Mouse (Mus musculus): ENCODE measurements at regions not wholly inside any gene's neighbourhood (a gene's known extent, or its start where the extent isn't known, plus 50 kb on each side); places are given as distances from the start of the nearest gene placed in this dataset.

DNA sequence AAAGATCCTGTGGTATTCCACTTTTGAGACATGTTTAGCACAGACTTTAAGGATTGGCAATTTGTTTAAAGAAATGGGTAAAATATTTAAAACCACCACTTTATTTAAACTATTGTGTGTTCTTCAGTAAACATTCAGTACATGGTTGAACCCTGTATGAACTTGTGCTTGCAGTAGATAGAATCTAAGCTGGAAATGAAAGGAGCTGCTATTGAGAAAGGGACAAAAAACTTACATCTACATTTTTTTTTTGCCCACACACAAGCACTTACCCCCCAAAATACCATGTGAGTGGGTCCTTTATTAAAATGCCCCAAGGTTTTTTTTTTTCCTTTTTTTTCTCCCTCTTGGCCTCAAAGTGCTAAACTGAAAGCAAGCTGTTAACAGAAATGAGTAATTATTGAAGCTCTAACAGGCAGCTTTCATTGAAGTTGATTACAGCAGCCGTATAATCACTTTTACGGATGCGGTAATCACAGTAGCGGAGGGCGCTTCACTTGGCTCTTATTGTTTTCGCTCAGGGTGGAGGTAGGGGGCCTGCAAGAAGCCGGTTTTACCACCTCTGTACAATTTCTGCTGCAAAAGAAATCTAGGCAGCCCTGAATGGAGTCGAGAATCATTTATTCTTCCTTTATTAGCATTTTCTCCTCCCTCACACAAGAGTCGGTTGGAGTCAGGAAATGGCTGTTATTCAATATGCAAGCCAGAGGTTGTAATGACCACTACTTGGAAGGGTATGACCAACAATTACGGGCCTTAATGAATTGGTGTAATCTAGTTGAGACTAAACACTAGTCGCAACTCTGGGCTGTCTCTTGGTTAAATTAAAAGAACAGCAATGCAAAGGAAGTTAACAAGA lies 257.7 kb downstream of the Lmo4 start:
- DNase-seq (ENCODE audit: low read depth, low spot score): no peak

DNA sequence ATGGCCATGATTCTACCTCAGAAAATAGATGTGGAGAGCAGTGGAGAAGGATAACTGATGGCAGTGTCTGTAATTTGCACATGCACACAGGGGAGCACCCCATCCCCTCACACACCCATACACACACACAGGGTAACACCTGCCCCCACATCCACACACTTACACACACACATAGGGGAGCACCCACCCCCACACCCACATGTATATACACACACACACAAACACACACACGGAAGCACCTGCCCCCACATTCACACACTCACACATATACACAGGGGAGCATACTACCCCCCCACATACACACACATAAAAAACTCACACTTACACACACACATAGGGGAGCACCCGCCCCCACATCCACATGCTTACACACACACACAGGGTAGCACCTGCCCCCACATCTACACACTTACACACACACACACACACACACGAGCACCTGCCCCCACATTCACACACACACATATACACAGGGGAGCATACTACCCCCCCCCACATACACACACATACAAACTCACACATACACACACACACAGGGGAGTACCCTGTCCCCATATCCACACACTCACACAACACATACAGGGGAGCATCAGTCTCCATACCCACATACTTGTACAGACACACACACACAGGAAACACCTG lies 265.8 kb downstream of the Lmo4 start:
- DNase-seq (ENCODE audit: low read depth, low spot score): no peak

- no peak for DNase-seq (ENCODE audit: low read depth, low spot score)
These were observed 279.7 kb downstream of the Lmo4 start for GRCm38 (mm10) chr3:143925322-143925721.

DNA sequence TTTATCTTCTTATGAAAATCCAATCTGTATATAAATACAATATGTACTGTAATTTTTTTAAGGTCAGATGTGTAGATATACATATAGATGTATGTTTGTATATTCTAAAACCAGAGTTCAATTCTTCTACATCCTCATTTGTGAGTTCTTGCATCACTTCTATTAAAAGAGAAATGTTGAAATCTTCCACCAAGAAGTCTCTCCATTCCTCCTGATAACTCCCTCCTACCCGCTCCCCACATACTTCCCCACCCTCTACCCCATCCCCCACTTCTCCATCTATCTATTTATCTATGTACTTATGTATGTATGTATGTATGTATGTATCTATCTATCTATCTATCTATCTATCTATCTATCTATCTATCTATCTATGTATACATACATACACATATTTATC lies 285.3 kb downstream of the Lmo4 start:
- DNase-seq (ENCODE audit: low read depth, low spot score): no peak

GRCm38 (mm10) chr3:143914341-143915217 lies 290.4 kb downstream of the Lmo4 start:
- DNase-seq (ENCODE audit: low read depth, low spot score): peak; percentile 68

DNA sequence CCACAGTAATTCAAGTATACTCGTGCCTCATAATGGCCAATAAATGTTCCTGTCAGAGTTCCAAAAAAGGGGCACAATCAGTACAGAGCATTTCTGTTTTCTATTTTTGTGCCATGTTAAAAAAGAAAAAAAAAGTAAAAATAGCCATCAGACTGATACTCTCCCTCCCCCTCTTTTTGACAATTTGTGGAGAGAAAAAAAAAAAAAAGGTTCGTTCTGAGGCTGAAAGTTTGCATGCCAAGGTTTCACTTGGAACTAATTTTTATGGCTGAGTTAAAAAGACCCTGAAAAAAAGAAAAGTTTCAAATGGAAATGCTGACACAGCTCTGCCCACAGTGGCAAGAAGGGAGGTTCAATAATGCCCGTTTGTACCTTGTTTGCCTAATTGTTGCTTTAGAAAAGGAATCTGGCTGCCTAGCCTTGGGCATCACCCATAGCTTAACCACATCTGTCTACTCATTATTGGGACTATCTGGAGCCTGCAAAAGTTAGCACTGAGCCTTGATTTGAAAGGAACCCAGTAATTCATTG lies 291.9 kb downstream of the Lmo4 start:
- DNase-seq (ENCODE audit: low read depth, low spot score): no peak

DNA sequence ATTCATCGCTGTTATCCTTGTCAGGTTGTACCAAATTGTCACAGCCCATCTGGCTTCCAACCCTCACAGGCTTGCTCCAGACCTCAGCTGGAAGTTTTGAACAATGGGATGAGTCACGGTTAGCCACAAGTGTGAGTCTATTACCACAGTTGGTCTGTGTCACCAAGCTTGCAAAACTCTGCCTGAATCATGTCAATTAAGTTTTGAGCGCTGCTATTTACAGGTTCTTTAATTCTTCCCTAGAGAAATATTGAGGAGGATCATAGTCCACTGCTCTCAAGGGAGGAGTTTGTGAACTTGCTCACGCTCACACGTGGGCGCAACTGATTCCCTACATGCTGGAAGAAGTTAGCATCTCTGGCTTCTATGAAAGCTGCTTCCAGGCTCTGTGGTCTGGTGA lies 292.6 kb downstream of the Lmo4 start:
- DNase-seq (ENCODE audit: low read depth, low spot score): no peak

DNA sequence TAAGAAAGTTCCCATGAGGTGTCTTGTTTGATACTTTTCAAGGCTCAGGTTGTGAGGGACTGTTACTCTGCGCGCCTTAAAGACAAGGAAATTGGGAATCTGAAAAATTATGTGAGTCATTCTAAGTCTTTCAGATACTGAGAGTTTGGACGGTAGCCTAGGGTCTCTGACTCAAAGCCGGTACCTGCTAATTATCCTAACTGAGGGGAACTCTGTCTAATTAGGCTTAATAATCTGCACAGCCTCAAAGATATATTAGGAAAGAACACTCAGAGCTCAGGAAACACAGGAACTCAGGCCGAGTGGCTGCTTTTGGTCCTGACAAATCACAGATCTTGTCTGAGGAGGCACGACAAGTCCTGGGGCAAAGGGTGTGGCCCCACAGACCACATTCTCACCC lies 295.7 kb downstream of the Lmo4 start:
- no peak for DNase-seq (ENCODE audit: low read depth, low spot score)

DNA sequence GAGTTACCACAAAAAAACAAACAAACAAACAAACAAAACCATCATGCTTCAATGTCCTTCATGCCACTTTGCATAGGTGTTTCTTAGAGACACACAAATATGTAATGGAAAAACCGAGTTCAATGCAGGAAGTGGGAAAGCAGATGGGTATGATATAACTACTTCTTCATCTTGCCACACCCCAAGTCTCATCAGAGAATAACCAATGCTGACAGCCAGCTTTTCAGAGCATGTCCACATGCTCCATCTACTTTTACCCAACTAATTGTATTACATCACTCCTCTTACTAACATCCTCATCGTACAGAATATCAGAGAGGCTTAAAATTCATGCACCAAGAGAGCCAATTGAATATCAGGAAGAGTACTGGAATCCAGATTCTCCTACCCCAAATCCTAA lies 301.6 kb downstream of the Lmo4 start:
- no peak for DNase-seq (ENCODE audit: low read depth, low spot score)

DNA sequence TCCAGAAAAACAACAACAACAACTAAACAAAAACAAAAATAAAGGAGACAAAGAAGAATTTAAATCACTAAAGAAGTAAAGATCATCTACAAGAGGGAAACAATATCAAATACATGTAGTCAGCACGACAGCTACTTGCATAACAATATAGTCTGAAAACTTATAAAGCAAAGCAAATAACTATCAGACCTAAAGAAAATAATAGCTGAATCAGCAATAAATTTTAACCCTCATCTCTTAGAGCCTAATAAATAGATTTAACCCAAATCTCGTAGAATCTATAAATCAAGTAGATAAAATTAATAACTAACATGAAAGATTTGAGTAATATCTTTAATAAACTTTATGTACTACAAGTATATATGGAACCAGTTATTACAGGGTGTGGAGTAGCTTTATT lies 324.2 kb downstream of the Lmo4 start:
- no peak for DNase-seq (ENCODE audit: low read depth, low spot score)

- no peak for DNase-seq (ENCODE audit: low read depth, low spot score)
These were observed 331.1 kb downstream of the Lmo4 start for GRCm38 (mm10) chr3:143873876-143874275.

DNA sequence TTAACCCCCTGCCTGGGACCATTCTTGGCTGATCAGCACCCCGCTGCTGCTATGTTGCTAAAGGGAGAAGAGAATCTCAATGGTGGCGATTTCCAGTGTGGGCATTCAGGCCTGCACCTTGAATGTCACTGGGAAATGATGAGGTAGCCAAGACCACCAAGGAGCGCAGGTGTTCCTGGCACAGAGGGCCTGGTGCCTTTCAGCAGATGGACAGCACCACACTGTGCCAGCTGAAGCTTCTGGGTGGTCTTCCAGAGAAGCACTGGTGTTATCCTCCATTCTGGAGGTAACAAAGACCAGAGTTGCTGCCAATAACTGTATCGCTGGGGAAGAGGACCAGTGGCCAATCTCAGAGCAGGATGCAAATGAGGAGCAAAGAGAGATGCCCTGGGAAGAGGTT lies 338.5 kb downstream of the Lmo4 start:
- DNase-seq (ENCODE audit: low read depth, low spot score): no peak

GRCm38 (mm10) chr3:143865626-143866025 lies 339.4 kb downstream of the Lmo4 start:
- no peak for DNase-seq (ENCODE audit: low read depth, low spot score)

DNA sequence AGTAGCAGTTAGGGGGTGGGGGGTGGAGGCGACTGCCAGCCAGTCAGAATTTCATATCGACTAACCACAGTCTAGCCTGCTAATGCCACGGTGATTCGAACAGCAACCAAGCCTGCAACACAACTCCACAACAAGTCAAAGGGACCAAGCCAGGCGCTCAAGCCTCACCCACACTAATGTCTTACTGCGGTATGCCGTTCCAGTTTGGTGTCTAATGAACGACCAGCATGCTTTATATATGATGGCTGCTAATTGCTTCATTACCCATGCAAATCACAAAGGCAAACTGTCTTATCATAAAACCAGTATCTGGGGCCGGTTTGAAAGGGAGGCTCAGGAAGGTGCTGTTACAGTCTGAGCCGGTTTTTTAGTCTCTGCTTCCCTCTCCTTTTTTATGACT lies 340.5 kb downstream of the Lmo4 start:
- no peak for DNase-seq (ENCODE audit: low read depth, low spot score)

DNA sequence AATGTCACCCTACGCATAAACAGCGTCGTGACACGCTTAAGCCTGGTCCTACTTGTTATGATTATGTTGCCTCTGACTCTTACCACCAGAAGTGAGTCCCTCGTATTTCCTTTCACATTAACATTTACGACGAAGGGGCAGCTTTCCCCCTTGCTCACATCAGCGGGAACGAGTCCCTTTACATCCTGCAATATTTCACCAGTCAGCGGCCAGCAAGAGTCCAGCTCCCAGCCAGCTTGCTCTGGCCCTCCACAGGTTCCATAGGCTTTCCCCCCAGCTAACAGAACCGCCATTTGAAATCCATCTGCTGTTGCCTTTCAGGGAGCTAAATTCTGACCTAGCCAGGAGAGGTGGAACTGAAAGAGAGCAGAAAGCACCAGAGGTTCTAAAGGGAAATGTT lies 342.5 kb downstream of the Lmo4 start:
- DNase-seq (ENCODE audit: low read depth, low spot score): peak; percentile 20

DNA sequence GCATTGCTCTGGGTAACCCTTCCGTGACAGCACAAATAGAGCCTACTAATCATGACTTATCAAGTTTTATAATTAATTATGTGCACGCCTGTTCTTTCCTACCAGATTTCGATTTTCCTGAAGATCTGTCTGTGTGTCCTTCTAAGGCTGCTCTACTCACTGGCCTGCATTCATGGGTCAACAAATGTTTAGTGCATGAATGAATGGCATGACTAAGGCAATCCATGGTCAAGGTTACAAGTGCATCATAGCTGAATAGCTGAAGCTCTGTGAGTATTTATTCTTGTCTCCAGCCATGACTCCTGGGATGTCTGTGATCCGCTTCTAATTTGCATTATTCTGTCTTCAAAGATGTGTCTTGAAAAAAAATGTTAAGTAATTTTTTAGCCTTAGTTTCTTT lies 343.2 kb downstream of the Lmo4 start:
- DNase-seq (ENCODE audit: low read depth, low spot score): no peak

GRCm38 (mm10) chr3:143835611-143836240 lies 369.3 kb downstream of the Lmo4 start:
- no peak for DNase-seq (ENCODE audit: low read depth, low spot score)

GRCm38 (mm10) chr3:143834725-143835124 lies 370.3 kb downstream of the Lmo4 start:
- no peak for DNase-seq (ENCODE audit: low read depth, low spot score)

DNA sequence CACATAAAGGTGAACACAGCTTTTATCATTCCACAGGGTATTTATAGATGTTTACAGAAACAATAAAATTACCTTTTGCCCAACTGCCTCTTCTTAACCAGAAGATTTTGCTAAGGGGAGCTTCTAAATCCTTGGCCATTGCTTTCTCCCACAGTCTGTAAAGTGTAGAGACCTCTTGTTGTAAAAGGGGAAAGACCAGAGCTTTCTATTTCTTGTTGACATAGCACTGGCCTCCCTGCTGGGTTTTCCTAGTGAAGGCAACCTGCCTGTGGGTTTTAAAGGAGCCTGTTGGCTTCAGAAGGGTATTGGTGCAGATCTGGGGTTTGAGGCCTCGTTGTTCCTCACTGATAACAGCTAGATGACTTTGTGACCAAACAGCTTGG lies 381.6 kb downstream of the Lmo4 start:
- DNase-seq (ENCODE audit: low read depth, low spot score): no peak

DNA sequence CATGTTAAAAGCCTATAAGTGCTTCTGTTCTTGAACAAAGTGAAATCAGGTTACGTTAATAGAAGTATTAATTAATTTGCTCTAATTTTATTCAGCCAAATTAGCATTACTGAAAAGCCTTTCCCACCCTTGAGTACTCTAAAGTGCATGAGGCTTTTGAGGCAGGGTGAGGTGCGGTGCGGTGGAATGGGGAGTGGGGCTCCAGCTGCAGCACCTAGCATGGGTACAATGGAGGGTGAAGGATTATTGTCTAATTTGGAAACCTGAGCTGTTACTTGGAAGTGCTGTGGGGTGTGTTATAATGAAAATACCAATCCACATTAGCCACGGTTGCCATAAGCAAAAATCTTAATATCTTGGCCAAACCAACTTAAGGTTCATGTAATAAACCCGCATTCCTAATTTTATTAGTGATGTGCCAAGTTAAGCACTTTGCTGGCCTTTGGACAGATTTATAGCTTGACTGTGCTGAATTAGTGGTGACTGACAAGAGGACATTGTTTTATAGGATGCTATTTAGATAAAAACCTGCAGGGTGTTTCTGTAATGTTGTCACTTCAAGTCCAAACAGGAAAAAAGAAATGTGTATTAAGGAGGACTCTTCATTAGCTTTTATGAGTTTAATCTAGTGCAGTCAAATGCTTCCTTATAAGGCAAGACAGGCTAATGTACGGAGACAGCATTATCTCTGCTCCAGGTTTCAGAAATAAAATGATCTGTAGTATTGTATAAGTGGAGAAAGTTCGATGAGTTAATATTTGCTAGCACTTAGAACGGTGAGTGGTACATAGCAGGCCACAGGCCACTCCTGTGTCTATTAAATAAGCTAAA lies 382.2 kb downstream of the Lmo4 start:
- DNase-seq (ENCODE audit: low read depth, low spot score): no peak

GRCm38 (mm10) chr3:143807544-143807943 lies 397.5 kb downstream of the Lmo4 start:
- DNase-seq (ENCODE audit: low read depth, low spot score): no peak

All from forelimb bud, embryonic 11.5 days (tissue).